Mouse (Mus musculus) embryonic facial prominence, embryonic 13.5 days (tissue): ENCODE measurements around the gene Armc5. TPM values are rescaled to one million over a fixed set of nuclear protein-coding genes. Genes with fewer than 3 reads are reported as not detected.

Source experiments
- microRNA-seq: library from miRNA; unstranded; fragments of <30 nt; microRNA quantifications from one replicate; pipeline ENCODE4, GENCODE M21; 2016
- polyA plus RNA-seq: library from polyadenylated mRNA; unstranded; fragments of >200 nt; fragmentation: Nextera tagmentation; extraction: Ambion mirVana; gene quantifications from 2 replicates; pipeline ENCODE4 v1.2.1, GENCODE M21; 2015

The Armc5 gene
- polyA plus RNA-seq, 1 experiment from 2014 or later, result 16.3 TPM

Small RNAs within 50 kb of the gene (microRNA-seq; reads per million reads assigned to microRNA genes)
- gene Mir3103, result not detected

Other genes with a start within 250 kb of the Armc5 start
- 34.3 and 39.2 TPM in 2 replicates for gene Pycard, start 243.5 kb upstream of the Armc5 start, polyA plus RNA-seq
- 0.18 TPM in 1 of 2 replicates, not detected in the other for gene Trim72, start 233.4 kb upstream of the Armc5 start, polyA plus RNA-seq
- gene Itgam, start 174.7 kb upstream of the Armc5 start, polyA plus RNA-seq, result 0.73 and 0.94 TPM in 2 replicates
- not detected in 2 replicates for gene Gm49368, start 174.7 kb upstream of the Armc5 start, polyA plus RNA-seq
- not detected in 2 replicates for gene Itgax, start 107.8 kb upstream of the Armc5 start, polyA plus RNA-seq
- not detected in 2 replicates for gene Itgad, start 83.0 kb upstream of the Armc5 start, polyA plus RNA-seq
- gene Cox6a2, start 31.0 kb upstream of the Armc5 start, polyA plus RNA-seq, result 2.6 and 5.1 TPM in 2 replicates
- 8.8 and 9.3 TPM in 2 replicates for gene 9130023H24Rik, start 689 bp downstream of the Armc5 start, polyA plus RNA-seq
- 50.4 and 52.5 TPM in 2 replicates for gene Tgfb1i1, start 9.5 kb downstream of the Armc5 start, polyA plus RNA-seq
- 0.42 TPM in 1 of 2 replicates, not detected in the other for gene Slc5a2, start 28.3 kb downstream of the Armc5 start, polyA plus RNA-seq
- 22.1 and 26.1 TPM in 2 replicates for gene BC017158, start 60.8 kb downstream of the Armc5 start, polyA plus RNA-seq
- gene Rgs10, start 181.4 kb downstream of the Armc5 start, polyA plus RNA-seq, result 11.7 and 12.3 TPM in 2 replicates
- 37.9 and 45.4 TPM in 2 replicates for gene Tial1, start 224.4 kb downstream of the Armc5 start, polyA plus RNA-seq